Mouse (Mus musculus): ENCODE data around the gene Zfp322a.

Gene Zfp322a

GRCm38 (mm10) chr13:23317305-23317889 is 51.6 kb downstream of the Zfp322a start:
- DNase-seq (ENCODE audit: low spot score), result peak; percentile 38

DNA sequence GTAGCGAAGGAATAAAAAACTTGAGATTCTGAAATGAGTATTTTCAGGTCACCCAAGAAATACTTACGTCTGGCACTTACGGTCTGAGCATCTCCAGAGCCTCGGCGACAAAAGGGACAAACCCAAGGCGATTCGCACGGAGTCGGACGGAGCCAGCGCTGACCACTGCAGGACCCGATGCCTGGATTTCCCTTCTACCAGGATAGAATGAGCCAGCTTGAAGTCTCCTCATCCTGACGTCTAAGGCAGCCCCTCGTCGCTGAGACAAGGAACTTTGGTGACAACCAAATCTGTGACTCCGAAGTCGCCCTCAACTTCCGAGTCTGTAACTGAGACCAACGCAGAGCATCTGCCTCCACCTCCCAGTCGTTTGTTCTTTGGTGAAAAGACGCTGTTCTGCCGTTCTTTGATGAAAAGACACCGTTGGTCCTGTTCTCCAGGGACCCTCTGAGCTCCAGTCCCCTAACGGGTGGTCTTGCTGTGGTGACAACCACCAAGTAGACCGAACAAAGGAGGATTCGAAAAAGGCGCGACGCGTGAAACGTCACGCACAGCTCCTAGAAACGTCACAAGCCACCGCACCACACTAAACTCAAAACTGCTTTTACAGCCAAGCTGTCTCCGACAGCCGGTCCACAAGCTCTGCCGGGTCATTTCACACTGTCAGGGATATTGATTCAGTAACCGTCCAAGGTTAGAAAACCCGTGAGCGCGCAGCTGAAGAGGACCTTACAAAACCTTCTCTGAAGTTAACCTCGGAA is 55.9 kb downstream of the Zfp322a start:
- DNase-seq (ENCODE audit: low spot score), result no peak

GRCm38 (mm10) chr13:23310036-23310435 is 59.0 kb downstream of the Zfp322a start:
- DNase-seq (ENCODE audit: low spot score), result no peak

DNA sequence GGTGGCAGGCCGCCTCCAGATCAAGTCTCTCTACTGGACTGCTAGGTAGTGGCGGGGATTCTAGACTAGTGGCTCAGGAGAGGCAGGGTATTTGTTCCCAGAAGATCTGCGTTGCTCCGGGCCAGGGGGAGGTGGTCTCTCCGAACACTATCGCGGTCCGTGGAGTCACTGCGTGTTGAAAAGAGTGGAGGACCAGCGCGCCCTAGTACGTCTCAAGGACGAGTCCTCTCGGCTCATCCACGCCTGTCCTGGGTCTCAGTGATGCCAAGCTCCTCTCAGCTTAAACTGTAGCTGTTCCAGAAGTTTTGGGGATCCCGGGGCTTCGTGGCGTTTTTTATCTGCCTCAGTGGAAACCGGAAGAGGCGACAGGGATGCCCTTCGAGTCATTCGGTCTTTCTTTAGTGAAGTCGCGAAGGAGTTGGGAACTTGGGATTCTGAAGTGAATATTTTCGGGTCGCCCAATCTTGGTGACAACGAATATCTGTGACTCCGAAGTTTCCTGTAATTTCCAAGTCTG is 59.5 kb downstream of the Zfp322a start:
- DNase-seq (ENCODE audit: low spot score), result peak; percentile 14

- DNase-seq (ENCODE audit: low spot score), result peak; percentile 54
Measured at GRCm38 (mm10) chr13:23308639-23309307, 60.2 kb downstream of the Zfp322a start.

- DNase-seq (ENCODE audit: low spot score), result peak; percentile 59
Measured at GRCm38 (mm10) chr13:23307069-23307814, 61.8 kb downstream of the Zfp322a start.

GRCm38 (mm10) chr13:23306707-23307068 is 62.3 kb downstream of the Zfp322a start:
- DNase-seq (ENCODE audit: low spot score), result no peak

Measured in MN1 (cell line).